Mouse (Mus musculus) megakaryocyte progenitor cell, adult 5-6 weeks (primary cell): Measurements from ENCODE around the gene Akap1. TPM values are rescaled to one million over a fixed set of nuclear protein-coding genes. Genes with fewer than 3 reads are reported as not detected.

Experiments
- ATAC-seq: replicated peaks from 2 replicates; pipeline ENCODE4 v1.8.0; 2016; ENCODE audit warnings: mild to moderate bottlenecking, moderate TSS enrichment, inconsistent platforms; ENCODE audit not compliant: poor library complexity
- total RNA-seq, 2 experiments: library from RNA; stranded (forward) in 1 of 2; stranded (reverse) in 1 of 2; fragments of 157-497, 149-512 nt in 1 of 2; fragments of 200-1000 nt in 1 of 2; gene quantifications; 2 replicates each; pipeline versions ENCODE4 v1.2.3 to v1.2.4; 2015 to 2017

Gene Akap1
- total RNA-seq, 2 experiments from 2014 or later: 9.5 to 24.0 TPM

- no peak for ATAC-seq
These were observed 61.0 kb downstream of the Akap1 start for GRCm38 (mm10) chr11:88803231-88804010.

GRCm38 (mm10) chr11:88796207-88796606 lies 68.2 kb downstream of the Akap1 start:
- ATAC-seq: 0 out of 2 replicates have a peak, but pooled peaks have one; percentile 29

GRCm38 (mm10) chr11:88789893-88790292 lies 74.5 kb downstream of the Akap1 start:
- peak; percentile 42 for ATAC-seq

GRCm38 (mm10) chr11:88786816-88787215 lies 77.6 kb downstream of the Akap1 start:
- ATAC-seq: no peak

GRCm38 (mm10) chr11:88783525-88783924 lies 80.9 kb downstream of the Akap1 start:
- no peak for ATAC-seq

GRCm38 (mm10) chr11:88782531-88782930 lies 81.9 kb downstream of the Akap1 start:
- no peak for ATAC-seq

Other genes starting within 250 kb of the Akap1 start
- gene Msi2, start 146.1 kb downstream of the Akap1 start, total RNA-seq (2015): 28.2 and 35.4 TPM in 2 replicates
- 46.6 and 86.4 TPM in 2 replicates for gene Msi2, start 146.1 kb downstream of the Akap1 start, total RNA-seq (2017)
- 25.0 and 25.4 TPM in 2 replicates for gene Scpep1, start 90.9 kb upstream of the Akap1 start, total RNA-seq (2015)
- gene Scpep1, start 90.9 kb upstream of the Akap1 start, total RNA-seq (2017): 13.8 and 15.0 TPM in 2 replicates
- not detected in 2 replicates for gene Elobl, start 102.3 kb upstream of the Akap1 start, total RNA-seq (2015)
- gene Elobl, start 102.3 kb upstream of the Akap1 start, total RNA-seq (2017): not detected in 2 replicates
- 7.6 and 10.1 TPM in 2 replicates for gene Coil, start 105.7 kb upstream of the Akap1 start, total RNA-seq (2015)
- gene Coil, start 105.7 kb upstream of the Akap1 start, total RNA-seq (2017): 11.2 and 11.7 TPM in 2 replicates
- gene Trim25, start 134.8 kb upstream of the Akap1 start, total RNA-seq (2015): 22.8 and 28.2 TPM in 2 replicates
- gene Trim25, start 134.8 kb upstream of the Akap1 start, total RNA-seq (2017): 16.7 and 21.2 TPM in 2 replicates
- gene Dgke, start 202.3 kb upstream of the Akap1 start, total RNA-seq (2015): 2.6 and 3.6 TPM in 2 replicates
- gene Dgke, start 202.3 kb upstream of the Akap1 start, total RNA-seq (2017): 4.6 and 6.2 TPM in 2 replicates
- not detected in 2 replicates for gene Gm525, start 209.3 kb upstream of the Akap1 start, total RNA-seq (2015)
- not detected in 2 replicates for gene Gm525, start 209.3 kb upstream of the Akap1 start, total RNA-seq (2017)